Mouse (Mus musculus) kidney, adult 11 months (tissue): ENCODE measurements around the gene Plcb1.
A peak's percentile ranks its signal among the peaks of the same experiment; 100 is the strongest.

Source experiments
- DNase-seq: peaks from one replicate; pipeline ENCODE4 v3.0.0; 2022

Plcb1 gene

GRCm38 (mm10) chr2:134785970-134786855 lies at the start of gene Plcb1:
TSS of gene Plcb1 (plus strand) at chr2:134786067.
- peak; percentile 82 for DNase-seq

- no peak for DNase-seq
Measured at GRCm38 (mm10) chr2:134755537-134755936, 30.3 kb upstream of the Plcb1 start.

GRCm38 (mm10) chr2:134756086-134756485 lies 29.8 kb upstream of the Plcb1 start:
- DNase-seq = no peak

- DNase-seq = no peak
Measured at GRCm38 (mm10) chr2:134761029-134761428, 24.8 kb upstream of the Plcb1 start.

- no peak for DNase-seq
Measured at GRCm38 (mm10) chr2:134763406-134763990, 22.4 kb upstream of the Plcb1 start.

- DNase-seq = no peak
Measured at GRCm38 (mm10) chr2:134764506-134764905, 21.4 kb upstream of the Plcb1 start.

- DNase-seq = no peak
Measured at GRCm38 (mm10) chr2:134779826-134780225, 6.0 kb upstream of the Plcb1 start.

- no peak for DNase-seq
Measured at GRCm38 (mm10) chr2:134780316-134780715, 5.6 kb upstream of the Plcb1 start.

- no peak for DNase-seq
Measured at GRCm38 (mm10) chr2:134786856-134787250, 986 bp downstream of the Plcb1 start.

- DNase-seq = peak; percentile 9
Measured at GRCm38 (mm10) chr2:134787336-134788095, 1.6 kb downstream of the Plcb1 start.

GRCm38 (mm10) chr2:134792926-134793325 lies 7.1 kb downstream of the Plcb1 start:
- no peak for DNase-seq

- DNase-seq = no peak
Measured at GRCm38 (mm10) chr2:134800226-134800625, 14.4 kb downstream of the Plcb1 start.

GRCm38 (mm10) chr2:134816383-134816782 lies 30.5 kb downstream of the Plcb1 start:
- no peak for DNase-seq

GRCm38 (mm10) chr2:134817058-134817840 lies 31.4 kb downstream of the Plcb1 start:
- no peak for DNase-seq

- no peak for DNase-seq
Measured at GRCm38 (mm10) chr2:134821176-134821575, 35.3 kb downstream of the Plcb1 start.

- no peak for DNase-seq
Measured at GRCm38 (mm10) chr2:134825645-134826044, 39.8 kb downstream of the Plcb1 start.

GRCm38 (mm10) chr2:134826111-134827005 lies 40.5 kb downstream of the Plcb1 start:
- DNase-seq = no peak

- peak; percentile 68 for DNase-seq
Measured at GRCm38 (mm10) chr2:134827778-134828487, 42.1 kb downstream of the Plcb1 start.

- DNase-seq = peak; percentile 43
Measured at GRCm38 (mm10) chr2:134831861-134832260, 46.0 kb downstream of the Plcb1 start.

GRCm38 (mm10) chr2:134836097-134836496 lies 50.2 kb downstream of the Plcb1 start:
- DNase-seq = no peak

GRCm38 (mm10) chr2:134838185-134838584 lies 52.3 kb downstream of the Plcb1 start:
- no peak for DNase-seq
